Mouse (Mus musculus) ES-Bruce4 (cell line): ENCODE data around the gene Nos3.

Source experiments
- CTCF ChIP-seq: IDR thresholded peaks from one replicate; pipeline ENCODE4 v1.8.1; 2011; ENCODE audit warnings: low read depth, low read length
- POLR2A ChIP-seq: IDR thresholded peaks from one replicate; pipeline ENCODE4 v1.8.1; 2011; ENCODE audit warnings: low read length; ENCODE audit not compliant: insufficient read depth

DNA sequence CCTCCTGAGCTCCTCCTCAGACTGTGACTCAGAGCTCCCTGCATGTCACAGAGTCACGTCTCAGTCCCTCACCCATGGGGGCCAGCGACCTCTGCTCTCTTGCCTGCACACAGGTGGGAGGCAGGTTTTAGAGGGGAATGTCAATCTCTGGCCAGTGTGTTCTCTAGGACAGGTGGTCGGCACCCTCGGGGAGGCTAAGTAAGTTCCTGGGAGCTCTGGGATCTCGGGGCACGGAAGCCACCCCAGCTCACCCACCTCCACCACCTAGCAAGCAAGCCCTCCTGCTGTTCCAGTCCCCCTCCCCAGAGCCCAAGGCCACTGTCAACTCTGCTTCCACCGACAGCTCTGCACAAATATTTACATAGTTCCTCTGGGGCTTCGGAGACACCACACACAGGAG, 21.6 kb upstream of the Nos3 start:
- TF ChIP-seq CTCF, result no peak
- TF ChIP-seq POLR2A, result no peak
